Mouse (Mus musculus) cerebellum, adult 2 months (tissue): ENCODE measurements around the gene Usp46.

Experiments
- CTCF ChIP-seq: fragments of 200-500 bp; IDR thresholded peaks from 2 replicates; pipeline ENCODE4 v1.5.1; 2011; ENCODE audit warnings: low read depth, mild to moderate bottlenecking, control low read depth, low read length, moderate library complexity, borderline replicate concordance; ENCODE audit not compliant: insufficient read depth
- POLR2A ChIP-seq: fragments of 200-500 bp; IDR thresholded peaks from 2 replicates; pipeline ENCODE4 v1.6.1; 2011; ENCODE audit warnings: low read length, control low read depth, borderline replicate concordance; ENCODE audit not compliant: insufficient read depth

DNA sequence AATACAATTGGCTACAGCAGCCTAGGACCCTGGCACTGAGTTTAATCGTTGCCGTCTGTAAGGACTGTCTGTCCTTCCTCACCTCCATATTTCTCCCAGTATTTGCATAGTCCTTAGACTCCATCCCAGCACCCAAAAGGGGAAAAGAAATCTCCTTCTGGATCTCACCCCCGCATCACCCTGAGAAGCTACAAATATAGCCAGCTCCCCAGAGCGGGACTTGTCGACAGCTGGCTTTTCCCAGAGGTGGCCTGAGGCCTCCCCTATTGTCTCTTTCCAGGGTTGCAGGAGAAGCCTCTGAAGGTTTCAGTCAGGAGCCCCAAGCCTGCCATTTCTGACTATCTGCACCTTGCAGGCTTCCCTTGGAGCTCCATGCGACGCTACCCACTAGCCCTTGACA is 23.6 kb downstream of the Usp46 start:
- TF ChIP-seq CTCF (no peak), POLR2A (no peak)
